Mouse (Mus musculus): ENCODE results near the gene Sdk1.

The Sdk1 gene

GRCm38 (mm10) chr5:141344376-141344775 is 103.1 kb downstream of the Sdk1 start:
- no peak for DNase-seq

- DNase-seq: no peak
These were observed 104.2 kb downstream of the Sdk1 start for GRCm38 (mm10) chr5:141345476-141345875.

GRCm38 (mm10) chr5:141362676-141363075 is 121.4 kb downstream of the Sdk1 start:
- no peak for DNase-seq

- no peak for DNase-seq
These were observed 122.7 kb downstream of the Sdk1 start for GRCm38 (mm10) chr5:141363956-141364355.

- no peak for DNase-seq
These were observed 127.3 kb downstream of the Sdk1 start for GRCm38 (mm10) chr5:141368567-141368966.

GRCm38 (mm10) chr5:141374797-141375196 is 133.5 kb downstream of the Sdk1 start:
- DNase-seq: no peak

GRCm38 (mm10) chr5:141379836-141380773 is 138.8 kb downstream of the Sdk1 start:
- DNase-seq: no peak

- DNase-seq: no peak
These were observed 139.5 kb downstream of the Sdk1 start for GRCm38 (mm10) chr5:141380774-141381156.

GRCm38 (mm10) chr5:141381581-141381980 is 140.3 kb downstream of the Sdk1 start:
- no peak for DNase-seq

GRCm38 (mm10) chr5:141382246-141382835 is 141.1 kb downstream of the Sdk1 start:
- DNase-seq: no peak

- DNase-seq: no peak
These were observed 147.2 kb downstream of the Sdk1 start for GRCm38 (mm10) chr5:141388451-141388850.

- no peak for DNase-seq
These were observed 149.3 kb downstream of the Sdk1 start for GRCm38 (mm10) chr5:141390541-141390940.

GRCm38 (mm10) chr5:141391153-141391552 is 149.9 kb downstream of the Sdk1 start:
- DNase-seq: no peak

GRCm38 (mm10) chr5:141393846-141394245 is 152.6 kb downstream of the Sdk1 start:
- DNase-seq: no peak

- DNase-seq: no peak
These were observed 153.3 kb downstream of the Sdk1 start for GRCm38 (mm10) chr5:141394586-141394985.

GRCm38 (mm10) chr5:141403741-141404140 is 162.5 kb downstream of the Sdk1 start:
- DNase-seq: no peak

GRCm38 (mm10) chr5:141404651-141405050 is 163.4 kb downstream of the Sdk1 start:
- DNase-seq: no peak

GRCm38 (mm10) chr5:141406926-141407325 is 165.6 kb downstream of the Sdk1 start:
- no peak for DNase-seq

GRCm38 (mm10) chr5:141413013-141413412 is 171.7 kb downstream of the Sdk1 start:
- no peak for DNase-seq

- DNase-seq: no peak
These were observed 174.5 kb downstream of the Sdk1 start for GRCm38 (mm10) chr5:141415644-141416243.

GRCm38 (mm10) chr5:141428132-141428531 is 186.8 kb downstream of the Sdk1 start:
- no peak for DNase-seq

- DNase-seq: no peak
These were observed 192.0 kb downstream of the Sdk1 start for GRCm38 (mm10) chr5:141433286-141433685.

- no peak for DNase-seq
These were observed 206.0 kb downstream of the Sdk1 start for GRCm38 (mm10) chr5:141447247-141447646.

- DNase-seq: no peak
These were observed 222.1 kb downstream of the Sdk1 start for GRCm38 (mm10) chr5:141463417-141463816.

Measured in thymus, postnatal 36 days (tissue).